Mouse (Mus musculus) C2C12 (cell line): ENCODE measurements around the gene 1700066M21Rik. TPM values are rescaled to one million over a fixed set of nuclear protein-coding genes. Genes with fewer than 3 reads are reported as not detected.

Experiments
- H3K27me3 ChIP-seq: one replicate; pipeline ENCODE4 v1.6.1; 2011; ENCODE audit not compliant: control insufficient read depth, insufficient read depth, insufficient read length
- H3K36me3 ChIP-seq: one replicate; pipeline ENCODE4 v1.6.1; 2011; ENCODE audit not compliant: control insufficient read depth, insufficient read depth
- H3K4me3 ChIP-seq: one replicate; pipeline ENCODE4 v1.5.1; 2011; ENCODE audit warnings: mild to moderate bottlenecking, control low read depth; ENCODE audit not compliant: poor library complexity, insufficient read depth, severe bottlenecking
- H3K79me2 ChIP-seq: one replicate; pipeline ENCODE4 v1.6.1; 2011; ENCODE audit not compliant: control insufficient read depth, insufficient read depth
- H3K79me3 ChIP-seq: one replicate; pipeline ENCODE4 v1.6.1; 2011; ENCODE audit warnings: low read depth, control low read depth
- H3ac ChIP-seq: one replicate; pipeline ENCODE3; 2011; ENCODE audit warnings: low read depth; ENCODE audit not compliant: control insufficient read depth, insufficient read length
- CEBPB ChIP-seq: IDR thresholded peaks from one replicate; pipeline ENCODE4 v1.6.1; 2011; ENCODE audit warnings: low read depth, mild to moderate bottlenecking, control low read depth, moderate library complexity
- CTCF ChIP-seq: IDR thresholded peaks from one replicate; pipeline ENCODE4 v1.5.1; 2011; ENCODE audit not compliant: control insufficient read depth, insufficient read depth, insufficient read length
- FOSL1 ChIP-seq: IDR thresholded peaks from one replicate; pipeline ENCODE4 v1.8.0; 2011; ENCODE audit warnings: mild to moderate bottlenecking, low read length; ENCODE audit not compliant: poor library complexity, insufficient read depth, severe bottlenecking
- MAX ChIP-seq: IDR thresholded peaks from one replicate; pipeline ENCODE4 v1.6.1; 2011; ENCODE audit warnings: mild to moderate bottlenecking, control low read depth
- MYOD1 ChIP-seq: IDR thresholded peaks from one replicate; pipeline ENCODE4 v1.6.1; 2011; ENCODE audit warnings: low read depth; ENCODE audit not compliant: control insufficient read depth, insufficient read length
- MYOG ChIP-seq: IDR thresholded peaks from one replicate; pipeline ENCODE4 v1.6.1; 2011; ENCODE audit not compliant: control insufficient read depth, insufficient read length; ENCODE audit errors: extremely low read depth
- USF1 ChIP-seq: IDR thresholded peaks from one replicate; pipeline ENCODE4 v1.6.1; 2011; ENCODE audit warnings: low read depth, mild to moderate bottlenecking, control low read depth, moderate library complexity
- polyA plus RNA-seq: library from polyadenylated mRNA; unstranded; fragments of >200 nt; fragmentation: generic; extraction: Trizol; gene quantifications from one replicate; pipeline ENCODE4 v1.2.1, GENCODE M21; 2012; ENCODE audit warnings: missing spikeins

The 1700066M21Rik gene
- polyA plus RNA-seq, 1 experiment, result 4.4 TPM

GRCm38 (mm10) chr1:57335200-57335599 lies 42.2 kb upstream of the 1700066M21Rik start:
- H3K36me3 ChIP-seq, result no peaks in the 10 kb centered on the region
- no peak overlapping the region for H3K4me3 ChIP-seq
- TF ChIP-seq MAX (no peak), USF1 (no peak), CEBPB (no peak), FOSL1 (no peak), MYOG (no peak), CTCF (no peak), MYOD1 (no peak)
- no peaks in the 10 kb centered on the region for H3K27me3 ChIP-seq
- H3K79me2 ChIP-seq, result no peaks in the 10 kb centered on the region
- H3ac ChIP-seq, result no peak overlapping the region
- no peaks in the 10 kb centered on the region for H3K79me3 ChIP-seq

DNA sequence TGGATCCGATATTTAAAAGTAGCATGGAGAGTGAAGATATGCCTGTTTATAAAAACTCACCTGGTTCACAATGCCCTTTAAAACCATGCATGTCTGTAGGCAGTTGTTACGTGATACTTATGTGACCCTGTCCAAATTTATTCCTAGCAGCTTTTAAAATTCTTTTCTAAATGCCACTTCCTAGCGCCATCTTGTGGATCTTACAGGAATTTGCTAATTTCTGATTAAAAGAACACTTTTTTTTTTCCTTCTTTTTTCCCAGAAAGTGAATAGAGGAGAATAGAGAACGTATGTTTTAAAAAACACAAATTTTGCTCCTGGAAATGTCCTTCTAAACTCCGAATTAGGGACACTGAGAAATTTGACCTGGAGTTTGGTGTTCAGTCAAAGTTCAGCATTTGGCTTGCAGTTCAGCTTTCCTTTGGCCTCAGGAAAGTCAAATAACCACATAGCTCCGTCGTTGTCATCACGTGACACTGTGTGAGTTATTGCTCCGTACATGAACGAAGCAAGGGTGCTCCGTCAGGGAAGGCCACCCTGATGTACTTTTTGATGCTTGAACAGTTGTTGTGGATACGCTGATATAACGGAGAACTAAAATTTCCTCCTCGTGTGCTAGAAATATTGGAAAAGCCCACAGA lies 38.1 kb upstream of the 1700066M21Rik start:
- Histone ChIP-seq H3K36me3 (no peaks in the 10 kb centered on the region), H3K27me3 (no peaks in the 10 kb centered on the region), H3K4me3 (no peak overlapping the region), H3ac (no peak overlapping the region), H3K79me3 (no peaks in the 10 kb centered on the region), H3K79me2 (no peaks in the 10 kb centered on the region)
- TF ChIP-seq MYOD1 (no peak), USF1 (peak; percentile 48)

DNA sequence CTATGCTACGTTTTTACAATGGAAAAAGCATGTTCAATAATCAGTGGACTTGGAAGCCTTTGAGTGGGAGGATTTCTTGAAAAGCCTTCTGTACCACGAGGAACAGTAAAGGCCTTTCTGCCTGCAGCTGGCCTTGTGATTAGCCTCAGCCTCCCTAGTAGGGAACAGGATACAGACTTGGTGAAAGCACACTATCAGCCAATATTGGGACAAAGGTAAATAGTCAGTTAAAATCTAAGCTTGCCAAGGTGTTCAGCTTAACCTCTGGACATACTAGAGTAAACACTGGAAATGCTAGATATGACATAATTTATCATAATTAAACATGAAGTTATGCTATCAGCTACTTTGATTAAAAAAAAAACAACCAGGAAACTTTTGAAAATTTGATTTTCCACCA lies 36.2 kb upstream of the 1700066M21Rik start:
- no peaks in the 10 kb centered on the region for H3K79me2 ChIP-seq
- no peak overlapping the region for H3ac ChIP-seq
- TF ChIP-seq USF1 (no peak), MYOD1 (no peak), CEBPB (no peak), CTCF (no peak), MYOG (no peak), MAX (no peak), FOSL1 (no peak)
- no peak overlapping the region for H3K4me3 ChIP-seq
- no peaks in the 10 kb centered on the region for H3K27me3 ChIP-seq
- no peaks in the 10 kb centered on the region for H3K36me3 ChIP-seq
- no peaks in the 10 kb centered on the region for H3K79me3 ChIP-seq

DNA sequence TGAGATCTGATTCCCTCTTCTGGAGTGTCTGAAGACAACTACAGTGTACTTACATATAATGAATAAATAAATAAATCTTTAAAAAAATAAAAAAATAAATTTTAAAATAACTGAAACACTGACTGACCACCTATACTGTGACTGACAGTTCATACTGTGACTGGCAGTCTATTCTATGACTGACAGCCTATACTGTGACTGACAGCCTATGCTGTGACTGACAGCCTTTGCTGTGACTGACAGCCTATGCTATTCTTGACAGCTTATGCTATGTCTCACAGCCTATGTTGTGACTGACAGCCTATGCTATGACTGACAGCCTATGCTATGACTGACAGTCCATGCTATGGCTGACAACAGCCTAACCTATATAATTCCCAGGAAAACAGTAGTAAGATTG lies 29.9 kb upstream of the 1700066M21Rik start:
- Histone ChIP-seq H3K79me2 (no peaks in the 10 kb centered on the region), H3ac (no peak overlapping the region), H3K79me3 (no peaks in the 10 kb centered on the region), H3K27me3 (no peaks in the 10 kb centered on the region), H3K4me3 (no peak overlapping the region), H3K36me3 (no peaks in the 10 kb centered on the region)
- TF ChIP-seq USF1 (no peak), MAX (no peak), MYOG (no peak), CEBPB (no peak), FOSL1 (no peak), CTCF (no peak), MYOD1 (no peak)

- Histone ChIP-seq H3K79me2 (no peaks in the 10 kb centered on the region), H3K4me3 (no peak overlapping the region), H3ac (no peak overlapping the region), H3K27me3 (no peaks in the 10 kb centered on the region), H3K36me3 (no peaks in the 10 kb centered on the region), H3K79me3 (no peaks in the 10 kb centered on the region)
- no peak for TF ChIP-seq MYOG
- TF ChIP-seq MYOD1, result no peak
- TF ChIP-seq CTCF, result no peak
- TF ChIP-seq MAX, result no peak
- TF ChIP-seq USF1, result no peak
- no peak for TF ChIP-seq CEBPB
- TF ChIP-seq FOSL1, result no peak
These were observed 25.5 kb upstream of the 1700066M21Rik start for GRCm38 (mm10) chr1:57351941-57352340.

- Histone ChIP-seq H3K4me3 (no peak overlapping the region), H3K36me3 (no peaks in the 10 kb centered on the region), H3K79me2 (no peaks in the 10 kb centered on the region), H3K27me3 (no peaks in the 10 kb centered on the region), H3ac (no peak overlapping the region), H3K79me3 (no peaks in the 10 kb centered on the region)
- TF ChIP-seq CTCF (no peak), MYOD1 (no peak), USF1 (no peak), MYOG (no peak), FOSL1 (no peak), CEBPB (no peak), MAX (no peak)
These were observed 18.9 kb upstream of the 1700066M21Rik start for GRCm38 (mm10) chr1:57358546-57358945.
